ENCODE assay signal across 9 mouse cellular contexts in genomic region chr5:140282376-140282775, GRCm38 (mm10). TPM values are rescaled to one million over a fixed set of nuclear protein-coding genes. Genes with fewer than 3 reads are reported as not detected.
DNase-seq lines count a peak whose midpoint lies in the region; ATAC-seq lines count a peak whose summit lies in the region.
"Had no signal": no experiment of that assay in that cellular context is flagged by ENCODE, and none has a peak within 500 bp of the region (broad histone marks: within the 10 kb centered on the region; RNA-seq: fewer than 3 reads in every experiment).

No protein-coding gene starts in this region.

- H3K27ac ChIP-seq in hindbrain, embryonic 14.5 days, result peak overlapping the region; percentile 14; the same call in 1 of the 2 replicates
- no peak overlapping the region for H3K27ac ChIP-seq in hindbrain, embryonic 10.5 days
- H3K27ac ChIP-seq in limb, embryonic 11.5 days (replicated peaks; ENCODE audit: low read depth, low read length), result no peak overlapping the region
- H3K27ac ChIP-seq in forebrain, embryonic 13.5 days, result no peak overlapping the region
- no peak overlapping the region for H3K27ac ChIP-seq in forebrain, embryonic 16.5 days (ENCODE audit: low read length)

- DNase-seq in hindbrain, embryonic 14.5 days (ENCODE audit: low spot score), result peak; percentile 33
- DNase-seq in hindbrain, embryonic 10.5 days (ENCODE audit: low spot score), result no peak
- DNase-seq in T-cell, adult 2 months (ENCODE audit: low spot score), result peak; percentile 16
- DNase-seq in cerebellum, postnatal 10 days, result peak; percentile 82 to 91
- DNase-seq in limb, embryonic 11.5 days (ENCODE audit: low spot score), result peak; percentile 44
- DNase-seq in frontal cortex, adult 2 months (ENCODE audit: extremely low spot score in 1 of 2, low spot score in 1 of 2), result no peak

- H3K9me3 ChIP-seq in hindbrain, embryonic 14.5 days (ENCODE audit: control insufficient read depth, low read length), result no peaks in the 10 kb centered on the region
- H3K9me3 ChIP-seq in hindbrain, embryonic 10.5 days, result no peaks in the 10 kb centered on the region
- H3K9me3 ChIP-seq in limb, embryonic 11.5 days (ENCODE audit: control insufficient read depth, low read length), result no peaks in the 10 kb centered on the region
- H3K9me3 ChIP-seq in forebrain, embryonic 13.5 days (replicated peaks), result no peaks in the 10 kb centered on the region
- no peaks in the 10 kb centered on the region for H3K9me3 ChIP-seq in forebrain, embryonic 16.5 days (ENCODE audit: control insufficient read depth, low read length)

- no peak overlapping the region for H3K4me3 ChIP-seq in hindbrain, embryonic 14.5 days (replicated peaks; ENCODE audit: low read length)
- no peak overlapping the region for H3K4me3 ChIP-seq in hindbrain, embryonic 10.5 days
- H3K4me3 ChIP-seq in limb, embryonic 11.5 days (ENCODE audit: low read depth, low read length), result no peak overlapping the region
- H3K4me3 ChIP-seq in forebrain, embryonic 13.5 days, result no peak overlapping the region
- no peak overlapping the region for H3K4me3 ChIP-seq in forebrain, embryonic 16.5 days (replicated peaks; ENCODE audit: low read length)
- H3K4me3 ChIP-seq: myocyte had no signal

- H3K4me2 ChIP-seq in hindbrain, embryonic 14.5 days (replicated peaks), result no peak overlapping the region
- no peak overlapping the region for H3K4me2 ChIP-seq in limb, embryonic 11.5 days (ENCODE audit: low read depth, severe bottlenecking)
- H3K4me2 ChIP-seq in forebrain, embryonic 13.5 days, result no peak overlapping the region
- H3K4me2 ChIP-seq in forebrain, embryonic 16.5 days (ENCODE audit: low read length), result no peak overlapping the region

- H3K36me3 ChIP-seq in hindbrain, embryonic 14.5 days (replicated peaks; ENCODE audit: control insufficient read depth, insufficient read depth), result peaks cover 15% of the 10 kb centered on the region; the same call in 1 of the 2 replicates
- peaks cover 69% of the 10 kb centered on the region for H3K36me3 ChIP-seq in hindbrain, embryonic 10.5 days
- H3K36me3 ChIP-seq in limb, embryonic 11.5 days (ENCODE audit: control insufficient read depth, insufficient read depth, low read length), result peaks cover 8% of the 10 kb centered on the region; the same call in 1 of the 2 replicates
- H3K36me3 ChIP-seq in forebrain, embryonic 13.5 days (ENCODE audit: poor library complexity, severe bottlenecking), result peaks cover 15% of the 10 kb centered on the region
- H3K36me3 ChIP-seq in forebrain, embryonic 16.5 days (ENCODE audit: control insufficient read depth, insufficient read depth), result no peaks in the 10 kb centered on the region

- no peaks in the 10 kb centered on the region for H3K27me3 ChIP-seq in hindbrain, embryonic 14.5 days (ENCODE audit: control insufficient read depth, insufficient read depth, low read length)
- H3K27me3 ChIP-seq in hindbrain, embryonic 10.5 days (ENCODE audit: insufficient read depth, poor library complexity, severe bottlenecking), result no peaks in the 10 kb centered on the region
- no peaks in the 10 kb centered on the region for H3K27me3 ChIP-seq in limb, embryonic 11.5 days (ENCODE audit: control insufficient read depth, insufficient read depth, low read length)
- no peaks in the 10 kb centered on the region for H3K27me3 ChIP-seq in forebrain, embryonic 13.5 days
- H3K27me3 ChIP-seq in forebrain, embryonic 16.5 days (replicated peaks; ENCODE audit: control insufficient read depth, insufficient read depth, low read length), result no peaks in the 10 kb centered on the region

- H3K9ac ChIP-seq in hindbrain, embryonic 14.5 days, result no peak overlapping the region
- H3K9ac ChIP-seq in limb, embryonic 11.5 days (ENCODE audit: low read length), result no peak overlapping the region
- no peak overlapping the region for H3K9ac ChIP-seq in forebrain, embryonic 13.5 days
- no peak overlapping the region for H3K9ac ChIP-seq in forebrain, embryonic 16.5 days (replicated peaks; ENCODE audit: low read depth, low read length)

- peaks cover 11% of the 10 kb centered on the region; the same call in 1 of the 2 replicates for H3K4me1 ChIP-seq in hindbrain, embryonic 14.5 days (replicated peaks; ENCODE audit: control insufficient read depth, insufficient read depth, low read length)
- no peaks in the 10 kb centered on the region for H3K4me1 ChIP-seq in hindbrain, embryonic 10.5 days (replicated peaks)
- H3K4me1 ChIP-seq in limb, embryonic 11.5 days (ENCODE audit: control insufficient read depth, insufficient read depth, low read length), result no peaks in the 10 kb centered on the region
- peaks cover 16% of the 10 kb centered on the region; the same call in 1 of the 2 replicates for H3K4me1 ChIP-seq in forebrain, embryonic 13.5 days
- peaks cover 10% of the 10 kb centered on the region; the same call in 1 of the 2 replicates for H3K4me1 ChIP-seq in forebrain, embryonic 16.5 days (replicated peaks; ENCODE audit: control insufficient read depth, insufficient read depth, low read length)

- WGBS in hindbrain, embryonic 14.5 days, result 66% methylated on average over 8 of the region's 8 CpGs
- WGBS in hindbrain, embryonic 10.5 days, result 82% methylated on average over 8 of the region's 8 CpGs
- WGBS in limb, embryonic 11.5 days, result 76% methylated on average over 8 of the region's 8 CpGs
- WGBS in forebrain, embryonic 13.5 days, result 68% methylated on average over 8 of the region's 8 CpGs
- 59% methylated on average over 8 of the region's 8 CpGs for whole genome bisulfite sequencing in forebrain, embryonic 16.5 days

- ATAC-seq in hindbrain, embryonic 14.5 days (ENCODE audit: low FRiP score), result no peak
- ATAC-seq in limb, embryonic 11.5 days (ENCODE audit: insufficient number of reproducible peaks, low FRiP score, low TSS enrichment, low read depth), result no peak
- ATAC-seq in forebrain, embryonic 13.5 days, result no peak
- no peak for ATAC-seq in forebrain, embryonic 16.5 days

RNA-seq across cellular contexts. Expression of gene Mad1l1, which starts 39.0 kb away (rescaled TPM):
- 28.3 and 28.8 TPM in 2 replicates for polyA plus RNA-seq in hindbrain, embryonic 14.5 days (2014; fragmentation: Nextera tagmentation; extraction: Ambion mirVana)
- polyA plus RNA-seq in hindbrain, embryonic 10.5 days (2016; fragmentation: Nextera tagmentation; extraction: Ambion mirVana), result 56.2 and 60.4 TPM in 2 replicates
- polyA plus RNA-seq in limb, embryonic 11.5 days (2014; fragmentation: Nextera tagmentation; extraction: Ambion mirVana), result 51.5 and 57.4 TPM in 2 replicates
- polyA plus RNA-seq in forebrain, embryonic 13.5 days (2015; fragmentation: Nextera tagmentation; extraction: Ambion mirVana), result 43.1 and 44.5 TPM in 2 replicates
- polyA plus RNA-seq in forebrain, embryonic 16.5 days (2015; fragmentation: Nextera tagmentation; extraction: Ambion mirVana), result 33.4 and 36.5 TPM in 2 replicates
- polyA plus RNA-seq in frontal cortex, adult 2 months (2012; rRNA removed), result 16.4 and 17.9 TPM in 2 replicates

RNA-seq across cellular contexts. Expression of gene Nudt1, which starts 39.1 kb away (rescaled TPM):
- 19.2 and 26.5 TPM in 2 replicates for polyA plus RNA-seq in hindbrain, embryonic 14.5 days (2014; fragmentation: Nextera tagmentation; extraction: Ambion mirVana)
- 53.8 and 54.6 TPM in 2 replicates for polyA plus RNA-seq in hindbrain, embryonic 10.5 days (2016; fragmentation: Nextera tagmentation; extraction: Ambion mirVana)
- 58.1 and 58.8 TPM in 2 replicates for polyA plus RNA-seq in limb, embryonic 11.5 days (2014; fragmentation: Nextera tagmentation; extraction: Ambion mirVana)
- 35.7 and 37.8 TPM in 2 replicates for polyA plus RNA-seq in forebrain, embryonic 13.5 days (2015; fragmentation: Nextera tagmentation; extraction: Ambion mirVana)
- polyA plus RNA-seq in forebrain, embryonic 16.5 days (2015; fragmentation: Nextera tagmentation; extraction: Ambion mirVana), result 18.6 and 19.8 TPM in 2 replicates
- polyA plus RNA-seq in frontal cortex, adult 2 months (2012; rRNA removed), result 11.3 and 12.0 TPM in 2 replicates

RNA-seq across cellular contexts. Expression of gene Mrm2, which starts 49.3 kb away (rescaled TPM):
- 21.3 and 24.3 TPM in 2 replicates for polyA plus RNA-seq in hindbrain, embryonic 14.5 days (2014; fragmentation: Nextera tagmentation; extraction: Ambion mirVana)
- polyA plus RNA-seq in hindbrain, embryonic 10.5 days (2016; fragmentation: Nextera tagmentation; extraction: Ambion mirVana), result 21.5 and 21.7 TPM in 2 replicates
- 23.5 and 27.3 TPM in 2 replicates for polyA plus RNA-seq in limb, embryonic 11.5 days (2014; fragmentation: Nextera tagmentation; extraction: Ambion mirVana)
- polyA plus RNA-seq in forebrain, embryonic 13.5 days (2015; fragmentation: Nextera tagmentation; extraction: Ambion mirVana), result 20.8 and 21.8 TPM in 2 replicates
- 21.6 and 22.6 TPM in 2 replicates for polyA plus RNA-seq in forebrain, embryonic 16.5 days (2015; fragmentation: Nextera tagmentation; extraction: Ambion mirVana)
- 12.3 and 13.7 TPM in 2 replicates for polyA plus RNA-seq in frontal cortex, adult 2 months (2012; rRNA removed)

Comparison
In these comparisons a context has a peak if more than half of its experiments do, and no peak if none do; other contexts are left out.
1. DNase-seq: peak in hindbrain, embryonic 14.5 days (single experiment), T-cell, adult 2 months (single experiment), cerebellum, postnatal 10 days (2 of 2) and limb, embryonic 11.5 days (single experiment); none in hindbrain, embryonic 10.5 days (single experiment) and frontal cortex, adult 2 months (0 of 2).